Mouse (Mus musculus) liver, embryonic 16.5 days (tissue): ENCODE data around the gene Prtn3. TPM values are rescaled to one million over a fixed set of nuclear protein-coding genes. Genes with fewer than 3 reads are reported as not detected.
A peak's percentile ranks its signal among the peaks of the same experiment; 100 is the strongest.

Source experiments
- ATAC-seq: fragments of 200-750 bp; cut with Nextera tagmentation; 2 replicates; pipeline ENCODE4 v1.8.0; 2017; ENCODE audit warnings: low read depth, mild to moderate bottlenecking, moderate number of reproducible peaks, moderate library complexity
- H3K27ac ChIP-seq: fragments of 300-500 bp; sonication (generic); 2 replicates; pipeline ENCODE4 v1.5.1; 2014; ENCODE audit warnings: mild to moderate bottlenecking, low read length
- H3K27me3 ChIP-seq: fragments of 300-500 bp; sonication (generic); 2 replicates; pipeline ENCODE4 v1.6.1; 2014; ENCODE audit warnings: low read depth, low read length, mixed read lengths; ENCODE audit not compliant: control insufficient read depth, insufficient read depth
- H3K36me3 ChIP-seq: fragments of 300-500 bp; sonication (generic); 2 replicates; pipeline ENCODE4 v1.6.1; 2014; ENCODE audit warnings: mild to moderate bottlenecking; ENCODE audit not compliant: control insufficient read depth, insufficient read depth
- H3K4me1 ChIP-seq: fragments of 300-500 bp; sonication (generic); 2 replicates; pipeline ENCODE4 v1.6.1; 2014; ENCODE audit warnings: low read depth, low read length, mixed read lengths; ENCODE audit not compliant: control insufficient read depth
- H3K4me2 ChIP-seq: fragments of 300-500 bp; sonication (generic); 2 replicates; pipeline ENCODE4 v1.6.1; 2014; ENCODE audit warnings: low read depth, low read length, mixed read lengths
- H3K4me3 ChIP-seq: fragments of 300-500 bp; sonication (generic); 2 replicates; pipeline ENCODE4 v1.5.1; 2014; ENCODE audit warnings: low read depth, mild to moderate bottlenecking, low read length
- H3K9ac ChIP-seq: fragments of 300-500 bp; sonication (generic); 2 replicates; pipeline ENCODE4 v1.6.1; 2014; ENCODE audit warnings: low read depth, low read length
- H3K9me3 ChIP-seq: fragments of 300-500 bp; sonication (generic); replicated peaks from 2 replicates; pipeline ENCODE4 v1.6.1; 2016; ENCODE audit warnings: low read length; ENCODE audit not compliant: control insufficient read depth
- WGBS: fragments of 180-500 bp; shearing (Covaris S2); extraction: QIAGEN DNeasy Blood & Tissue Kit; methylation state at CpG from one replicate; pipeline ENCODE4 v1.1.7; 2014; ENCODE audit not compliant: insufficient replicate concordance; 5-methylcytosine and 5-hydroxymethylcytosine counted together
- polyA plus RNA-seq: library from polyadenylated mRNA; unstranded; fragments of >200 nt; fragmentation: Nextera tagmentation; extraction: Ambion mirVana; gene quantifications from 2 replicates; pipeline ENCODE4 v1.2.1, GENCODE M21; 2015

Prtn3 gene
- polyA plus RNA-seq, 1 experiment from 2014 or later = 96.8 TPM

DNA sequence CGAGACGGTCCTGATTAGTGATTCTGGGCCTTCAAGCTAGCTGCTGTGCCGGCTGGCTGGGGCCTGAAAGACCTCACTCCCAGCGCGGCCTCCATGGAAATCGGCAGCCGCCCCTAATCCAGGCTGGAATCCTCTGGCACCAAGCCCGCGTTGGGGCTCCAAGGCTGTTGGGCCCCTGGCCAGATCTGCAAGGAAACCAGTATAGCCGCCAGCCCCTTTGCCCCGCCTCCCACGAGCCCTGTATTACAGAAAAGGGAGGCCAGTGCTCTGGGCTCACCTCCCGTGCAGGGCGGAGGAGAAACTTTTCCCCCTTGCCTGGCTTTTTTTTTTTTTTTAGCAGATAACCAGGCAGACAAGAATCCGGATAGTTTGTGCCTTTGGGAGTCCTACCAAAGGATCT, 20.9 kb upstream of the Prtn3 start:
- Histone ChIP-seq H3K4me1 (peaks cover 55% of the 10 kb centered on the region), H3K27me3 (no peaks in the 10 kb centered on the region), H3K4me2 (peak overlapping the region; percentile 99), H3K9me3 (no peaks in the 10 kb centered on the region), H3K36me3 (peaks cover 13% of the 10 kb centered on the region), H3K9ac (peak overlapping the region; percentile 73), H3K27ac (peak overlapping the region; percentile 98), H3K4me3 (peak overlapping the region; percentile 98)
- WGBS = under 1% methylated on average over 15 of the region's 15 CpGs
- ATAC-seq = peak; percentile 15; the same call in 1 of the 2 replicates

DNA sequence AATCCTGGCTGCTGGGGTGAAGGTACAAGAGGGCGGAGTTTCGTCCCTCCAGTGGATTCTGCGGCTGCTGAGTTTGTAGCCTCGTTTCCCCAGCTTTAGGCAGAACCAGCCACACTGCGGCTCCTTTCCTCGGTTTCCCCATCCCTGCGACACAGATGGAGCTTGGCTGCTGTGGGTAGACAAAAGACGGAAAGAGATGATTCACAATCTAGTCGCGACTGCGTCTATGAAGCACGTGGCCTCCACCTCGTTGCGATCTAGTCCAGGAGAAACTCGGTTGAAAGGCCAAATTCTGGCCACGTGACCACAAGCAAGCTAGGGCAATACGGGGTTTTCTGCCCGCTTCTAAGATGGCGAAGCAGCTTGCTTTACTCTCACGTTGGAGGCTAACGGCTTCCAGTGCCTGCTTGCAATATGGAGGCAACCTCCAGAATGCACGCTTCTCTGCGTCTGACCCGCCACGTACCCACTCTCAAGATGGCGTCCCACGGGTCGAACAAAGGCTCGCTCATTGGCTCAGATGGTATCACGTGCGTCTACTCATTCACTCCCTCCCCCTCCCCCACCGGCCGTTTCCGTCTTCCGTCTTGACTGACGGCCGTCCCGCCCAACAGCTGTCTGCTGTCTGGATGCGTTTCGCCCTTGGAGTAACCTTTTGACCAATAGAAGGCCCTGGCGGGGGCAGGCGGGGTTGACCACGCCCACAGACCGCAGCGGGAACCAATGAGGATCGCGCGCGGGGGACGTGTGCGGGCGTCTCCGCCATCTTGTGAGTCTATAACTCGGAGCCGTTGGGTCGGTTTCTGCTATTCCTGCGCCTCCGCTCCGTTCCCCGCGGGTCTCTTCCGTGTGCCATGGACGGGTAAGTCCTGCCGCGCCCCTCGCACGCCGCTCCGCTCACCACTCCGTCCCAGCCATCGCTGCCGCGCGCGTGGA, 20.1 kb upstream of the Prtn3 start, which contains the start of gene Ptbp1:
Gene Ptbp1, plus strand, starts transcription at position 568 of the 936 bp plus-strand sequence.
- H3K4me1 ChIP-seq = peaks cover 59% of the 10 kb centered on the region
- H3K36me3 ChIP-seq = peaks cover 20% of the 10 kb centered on the region
- H3K4me2 ChIP-seq = peak within 1 kb of the TSS; percentile 99
- H3K9me3 ChIP-seq = no peaks in the 10 kb centered on the region
- peak; percentile 90 for ATAC-seq
- H3K9ac ChIP-seq = peak within 1 kb of the TSS; percentile 93
- peak within 1 kb of the TSS; percentile 98 for H3K4me3 ChIP-seq
- H3K27ac ChIP-seq = peak within 1 kb of the TSS; percentile 98
- WGBS = under 1% methylated on average over 75 of the region's 75 CpGs
- no peaks in the 10 kb centered on the region for H3K27me3 ChIP-seq

DNA sequence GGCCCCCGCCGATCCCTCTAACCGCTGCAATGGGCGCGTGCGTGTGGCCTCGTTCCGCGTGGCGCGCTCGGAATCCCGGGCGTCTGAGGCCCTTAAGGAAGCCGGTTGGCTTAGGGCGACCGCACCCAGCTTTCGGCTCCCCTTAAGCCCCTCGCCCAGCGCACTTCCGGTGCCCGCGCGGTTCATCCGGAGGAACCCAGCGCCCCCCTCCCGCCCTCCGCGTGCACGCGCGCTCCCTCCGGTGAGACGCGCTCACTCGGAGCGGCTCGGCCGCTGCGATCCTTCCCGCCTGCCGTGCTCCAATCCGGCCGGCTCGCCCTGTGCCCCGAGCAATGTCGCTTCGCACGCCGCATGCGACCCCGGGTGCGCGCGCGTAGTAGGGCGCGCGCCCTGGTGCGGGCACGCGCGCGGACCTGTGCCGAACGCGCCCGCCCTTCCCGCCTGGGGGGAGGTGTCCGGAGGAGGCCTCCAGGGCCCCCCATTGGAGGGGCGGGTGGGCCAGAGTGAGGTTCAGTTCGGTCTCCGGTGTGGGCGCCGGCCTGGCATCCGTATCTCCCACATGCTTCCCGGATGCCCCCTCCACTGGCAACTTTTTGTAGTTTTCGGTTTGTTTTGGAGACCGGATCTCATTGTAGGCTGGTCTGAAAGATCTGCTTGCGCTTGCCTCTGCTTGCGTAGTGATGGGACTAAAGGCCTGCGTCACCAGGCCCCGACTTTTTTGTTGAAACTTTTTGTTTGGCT, 19.3 kb upstream of the Prtn3 start:
- peak overlapping the region; percentile 84 for H3K4me2 ChIP-seq
- H3K9ac ChIP-seq = peak overlapping the region; percentile 93
- no peaks in the 10 kb centered on the region for H3K9me3 ChIP-seq
- peak overlapping the region; percentile 98 for H3K4me3 ChIP-seq
- peaks cover 28% of the 10 kb centered on the region for H3K36me3 ChIP-seq
- no peaks in the 10 kb centered on the region for H3K27me3 ChIP-seq
- WGBS = 0% methylated on average over 75 of the region's 83 CpGs
- peak overlapping the region; percentile 97 for H3K27ac ChIP-seq
- peak; percentile 12 for ATAC-seq
- H3K4me1 ChIP-seq = peaks cover 59% of the 10 kb centered on the region

GRCm38 (mm10) chr10:79855558-79856184, 18.6 kb upstream of the Prtn3 start:
- peak overlapping the region; percentile 98 for H3K4me3 ChIP-seq
- peak overlapping the region; percentile 97 for H3K27ac ChIP-seq
- peaks cover 59% of the 10 kb centered on the region for H3K4me1 ChIP-seq
- no peaks in the 10 kb centered on the region for H3K9me3 ChIP-seq
- under 1% methylated on average over 10 of the region's 10 CpGs for WGBS
- H3K9ac ChIP-seq = peak overlapping the region; percentile 93
- no peaks in the 10 kb centered on the region for H3K27me3 ChIP-seq
- H3K36me3 ChIP-seq = peaks cover 35% of the 10 kb centered on the region
- H3K4me2 ChIP-seq = peak overlapping the region; percentile 84
- no peak for ATAC-seq

DNA sequence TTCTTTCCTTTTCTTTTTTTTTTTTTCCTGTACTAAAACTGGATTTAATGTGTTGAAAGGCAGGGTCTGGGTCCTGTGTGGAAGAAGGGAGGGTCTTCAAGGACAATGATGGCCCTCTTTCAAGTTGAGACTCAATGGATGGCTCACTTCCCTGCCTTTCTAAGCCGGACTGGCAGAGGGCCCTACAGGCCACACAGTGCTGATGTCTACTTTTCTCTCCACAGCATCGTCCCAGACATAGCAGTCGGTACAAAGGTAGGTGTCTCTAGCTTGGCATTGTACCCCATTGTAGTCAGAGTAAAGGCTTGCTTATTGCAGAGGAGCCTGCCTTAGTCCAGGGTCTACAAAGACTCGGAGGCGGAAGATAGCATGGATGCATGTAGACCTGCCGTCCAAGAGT, 18.0 kb upstream of the Prtn3 start:
- Histone ChIP-seq H3K4me2 (peak overlapping the region; percentile 84), H3K4me3 (peak overlapping the region; percentile 98), H3K9ac (peak overlapping the region; percentile 93), H3K4me1 (peaks cover 58% of the 10 kb centered on the region), H3K27ac (peak overlapping the region; percentile 97), H3K27me3 (no peaks in the 10 kb centered on the region), H3K36me3 (peaks cover 41% of the 10 kb centered on the region), H3K9me3 (no peaks in the 10 kb centered on the region)
- 27% methylated on average over 6 of the region's 6 CpGs for WGBS
- ATAC-seq = no peak

- H3K9ac ChIP-seq = peak overlapping the region; percentile 93
- no peak for ATAC-seq
- H3K4me3 ChIP-seq = peak overlapping the region; percentile 98
- no peaks in the 10 kb centered on the region for H3K9me3 ChIP-seq
- WGBS = 25% methylated on average over 7 of the region's 7 CpGs
- H3K36me3 ChIP-seq = peaks cover 47% of the 10 kb centered on the region
- H3K27ac ChIP-seq = peak overlapping the region; percentile 97
- peaks cover 53% of the 10 kb centered on the region for H3K4me1 ChIP-seq
- H3K27me3 ChIP-seq = no peaks in the 10 kb centered on the region
- H3K4me2 ChIP-seq = peak overlapping the region; percentile 84
These were observed 17.4 kb upstream of the Prtn3 start for GRCm38 (mm10) chr10:79856704-79857451.

DNA sequence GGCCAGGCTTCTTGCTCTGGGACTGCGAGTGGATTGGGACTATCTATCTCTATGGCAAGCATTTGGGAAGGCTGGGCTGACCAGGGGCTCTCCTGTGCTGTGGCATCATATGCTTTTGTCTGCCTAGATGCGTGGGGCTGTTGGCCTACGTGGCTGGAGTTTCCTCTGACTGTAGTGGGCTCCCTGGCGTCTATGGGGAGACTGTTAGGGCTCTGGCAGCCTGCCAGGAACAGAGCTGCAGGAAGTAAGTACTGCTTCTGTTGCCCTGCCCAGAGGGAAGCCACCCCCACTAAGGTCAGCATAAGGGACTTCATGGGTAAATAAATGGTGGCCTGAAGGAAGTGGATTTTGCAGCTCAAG, 16.8 kb upstream of the Prtn3 start:
- 17% methylated on average over 4 of the region's 4 CpGs for WGBS
- Histone ChIP-seq H3K27ac (peak overlapping the region; percentile 54), H3K27me3 (no peaks in the 10 kb centered on the region), H3K4me3 (peak overlapping the region; percentile 98), H3K9ac (peak overlapping the region; percentile 93), H3K9me3 (no peaks in the 10 kb centered on the region), H3K4me2 (peak overlapping the region; percentile 84), H3K4me1 (peaks cover 47% of the 10 kb centered on the region), H3K36me3 (peaks cover 53% of the 10 kb centered on the region)
- no peak for ATAC-seq

DNA sequence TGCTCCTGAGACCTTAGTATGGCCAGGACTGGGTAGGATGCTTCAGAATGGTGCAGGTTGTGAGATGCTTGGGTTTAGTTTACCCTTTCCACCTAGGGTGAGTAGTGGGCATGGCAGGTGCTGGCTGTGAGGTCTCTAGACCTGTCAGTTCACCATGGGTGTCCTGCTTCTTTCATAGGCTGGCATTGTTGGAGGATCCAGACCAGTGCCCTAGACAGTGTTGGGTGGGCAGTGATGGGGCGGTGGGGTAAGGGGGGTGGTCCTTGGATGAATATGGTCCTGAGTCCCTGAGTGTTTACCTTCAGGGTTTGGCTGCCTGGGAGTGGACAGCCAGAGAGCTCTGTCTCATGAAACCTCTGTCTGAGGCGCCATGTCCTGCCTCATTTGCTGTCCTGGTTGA, 16.4 kb upstream of the Prtn3 start:
- H3K4me1 ChIP-seq = peaks cover 42% of the 10 kb centered on the region
- H3K27me3 ChIP-seq = no peaks in the 10 kb centered on the region

More for the DNA sequence above, 16.4 kb upstream of the Prtn3 start:
- H3K9me3 ChIP-seq = no peaks in the 10 kb centered on the region
- 68% methylated on average over 2 of the region's 2 CpGs for WGBS
- peak overlapping the region; percentile 84 for H3K4me2 ChIP-seq
- no peak overlapping the region for H3K27ac ChIP-seq
- ATAC-seq = no peak
- no peak overlapping the region for H3K9ac ChIP-seq
- peaks cover 57% of the 10 kb centered on the region for H3K36me3 ChIP-seq
- peak overlapping the region; percentile 98 for H3K4me3 ChIP-seq
